Mouse (Mus musculus): ENCODE measurements around the gene Ppp1r1c. TPM values are rescaled to one million over a fixed set of nuclear protein-coding genes. Genes with fewer than 3 reads are reported as not detected.

The Ppp1r1c gene
- polyA plus RNA-seq, 1 experiment from 2014 or later: not detected

DNA sequence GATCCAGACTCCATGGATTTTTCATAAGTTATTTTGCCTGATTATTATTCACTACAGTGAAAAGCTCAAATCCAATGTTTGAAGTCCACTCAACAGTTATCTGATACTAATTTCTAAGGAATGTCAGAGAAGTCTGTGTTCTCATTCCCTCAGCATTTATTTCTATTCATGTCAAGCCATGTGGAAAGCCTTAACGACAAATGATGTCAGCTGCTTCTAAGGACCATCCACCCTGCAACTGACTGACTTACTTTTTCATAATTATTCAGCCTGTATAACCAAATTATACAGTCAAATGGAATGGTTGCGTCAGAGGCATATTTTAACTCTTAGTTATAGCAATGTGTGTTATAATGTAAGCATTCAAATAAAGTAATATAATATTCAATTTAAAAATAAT is 8.3 kb downstream of the Ppp1r1c start:
- Histone ChIP-seq H3K27ac (ENCODE audit: low read length) (no peak overlapping the region), H3K9me3 (ENCODE audit: control insufficient read depth, low read depth, low read length) (no peaks in the 10 kb centered on the region), H3K4me2 (replicated peaks; ENCODE audit: low read depth, low read length) (no peak overlapping the region), H3K27me3 (ENCODE audit: control insufficient read depth, insufficient read depth, low read length) (no peaks in the 10 kb centered on the region), H3K4me1 (ENCODE audit: control insufficient read depth, insufficient read depth, low read length) (no peaks in the 10 kb centered on the region), H3K36me3 (ENCODE audit: control insufficient read depth, insufficient read depth, low read length) (no peaks in the 10 kb centered on the region), H3K4me3 (ENCODE audit: low read depth, low read length) (no peak overlapping the region), H3K9ac (replicated peaks; ENCODE audit: low read depth, low read length) (no peak overlapping the region)
- 61% methylated on average over 2 of the region's 2 CpGs for WGBS
- ATAC-seq (ENCODE audit: insufficient number of reproducible peaks, insufficient read depth, low FRiP score, low read depth): no peak

DNA sequence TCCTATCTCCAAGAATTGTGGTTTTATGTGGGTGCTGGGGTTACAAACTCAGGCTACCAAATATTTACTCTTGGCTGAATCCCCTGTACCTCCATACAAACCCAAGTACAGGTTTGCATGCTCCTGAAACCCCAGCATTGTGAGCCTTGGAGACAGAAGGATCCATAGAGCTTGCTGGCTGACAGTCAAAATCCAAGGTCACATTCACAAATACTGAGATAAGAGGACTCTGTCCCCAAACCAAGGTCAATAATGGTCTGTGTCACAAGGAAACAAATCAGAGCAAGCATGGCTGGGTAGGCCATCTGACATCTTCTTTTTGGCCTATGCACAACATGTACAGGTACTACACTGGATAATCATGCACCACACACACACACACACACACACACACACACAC is 10.3 kb downstream of the Ppp1r1c start:
- Histone ChIP-seq H3K27me3 (ENCODE audit: control insufficient read depth, insufficient read depth, low read length) (no peaks in the 10 kb centered on the region), H3K4me2 (replicated peaks; ENCODE audit: low read depth, low read length) (no peak overlapping the region), H3K4me1 (ENCODE audit: control insufficient read depth, insufficient read depth, low read length) (no peaks in the 10 kb centered on the region), H3K9ac (replicated peaks; ENCODE audit: low read depth, low read length) (no peak overlapping the region), H3K27ac (ENCODE audit: low read length) (no peak overlapping the region), H3K9me3 (ENCODE audit: control insufficient read depth, low read depth, low read length) (no peaks in the 10 kb centered on the region), H3K36me3 (ENCODE audit: control insufficient read depth, insufficient read depth, low read length) (no peaks in the 10 kb centered on the region), H3K4me3 (ENCODE audit: low read depth, low read length) (no peak overlapping the region)
- no peak for ATAC-seq (ENCODE audit: insufficient number of reproducible peaks, insufficient read depth, low FRiP score, low read depth)

DNA sequence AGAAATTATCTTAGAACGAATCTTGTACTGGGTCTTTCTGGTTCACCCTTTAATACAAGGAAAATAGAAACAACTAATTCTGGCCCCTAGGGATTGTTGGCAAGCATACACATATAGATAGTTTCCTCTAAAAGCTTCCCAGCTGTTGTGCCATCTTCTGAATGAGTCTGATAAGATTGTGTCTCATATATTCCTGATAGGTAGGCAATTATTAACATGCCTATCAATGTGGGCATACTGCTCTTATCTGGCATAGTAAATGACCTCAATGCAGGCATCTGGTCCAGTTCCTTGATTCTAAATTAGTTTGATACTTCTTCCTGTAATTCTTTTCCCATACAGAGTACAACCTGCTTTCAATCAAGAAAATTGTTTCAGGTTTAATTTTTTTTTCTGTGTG is 14.8 kb downstream of the Ppp1r1c start:
- no peaks in the 10 kb centered on the region for H3K9me3 ChIP-seq (ENCODE audit: control insufficient read depth, low read depth, low read length)
- no peak overlapping the region for H3K27ac ChIP-seq (ENCODE audit: low read length)
- H3K9ac ChIP-seq (replicated peaks; ENCODE audit: low read depth, low read length): no peak overlapping the region
- H3K27me3 ChIP-seq (ENCODE audit: control insufficient read depth, insufficient read depth, low read length): no peaks in the 10 kb centered on the region
- H3K4me2 ChIP-seq (replicated peaks; ENCODE audit: low read depth, low read length): no peak overlapping the region
- 73% methylated on average over 1 of the region's 1 CpGs for WGBS
- ATAC-seq (ENCODE audit: insufficient number of reproducible peaks, insufficient read depth, low FRiP score, low read depth): no peak
- H3K4me1 ChIP-seq (ENCODE audit: control insufficient read depth, insufficient read depth, low read length): no peaks in the 10 kb centered on the region
- H3K4me3 ChIP-seq (ENCODE audit: low read depth, low read length): no peak overlapping the region
- no peaks in the 10 kb centered on the region for H3K36me3 ChIP-seq (ENCODE audit: control insufficient read depth, insufficient read depth, low read length)

DNA sequence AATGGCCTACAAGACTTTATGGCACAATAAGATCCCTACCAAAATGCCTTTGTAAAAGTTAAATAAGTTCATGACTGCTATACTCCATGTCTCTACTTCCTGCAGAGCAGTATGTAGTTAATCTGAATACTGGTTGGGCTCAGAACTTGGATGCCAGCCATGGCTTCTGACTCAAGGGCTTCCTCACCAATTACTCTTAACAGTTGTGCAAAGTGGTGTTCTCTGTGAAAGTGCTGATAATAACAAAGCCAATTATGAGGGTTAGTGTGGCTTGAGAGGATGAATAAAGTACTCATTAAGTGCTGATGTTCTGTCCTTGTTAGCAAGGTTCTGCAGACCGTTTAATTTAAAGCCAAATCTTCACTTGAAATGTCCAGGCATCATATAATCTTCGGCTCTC is 31.4 kb downstream of the Ppp1r1c start:
- Histone ChIP-seq H3K4me3 (ENCODE audit: low read depth, low read length) (no peak overlapping the region), H3K4me1 (ENCODE audit: control insufficient read depth, insufficient read depth, low read length) (no peaks in the 10 kb centered on the region), H3K9ac (replicated peaks; ENCODE audit: low read depth, low read length) (no peak overlapping the region), H3K27ac (ENCODE audit: low read length) (no peak overlapping the region), H3K9me3 (ENCODE audit: control insufficient read depth, low read depth, low read length) (no peaks in the 10 kb centered on the region), H3K27me3 (ENCODE audit: control insufficient read depth, insufficient read depth, low read length) (no peaks in the 10 kb centered on the region), H3K36me3 (ENCODE audit: control insufficient read depth, insufficient read depth, low read length) (no peaks in the 10 kb centered on the region), H3K4me2 (replicated peaks; ENCODE audit: low read depth, low read length) (no peak overlapping the region)
- ATAC-seq (ENCODE audit: insufficient number of reproducible peaks, insufficient read depth, low FRiP score, low read depth): no peak; the same call in 1 of the 2 replicates
- WGBS: 73% methylated on average over 2 of the region's 2 CpGs

DNA sequence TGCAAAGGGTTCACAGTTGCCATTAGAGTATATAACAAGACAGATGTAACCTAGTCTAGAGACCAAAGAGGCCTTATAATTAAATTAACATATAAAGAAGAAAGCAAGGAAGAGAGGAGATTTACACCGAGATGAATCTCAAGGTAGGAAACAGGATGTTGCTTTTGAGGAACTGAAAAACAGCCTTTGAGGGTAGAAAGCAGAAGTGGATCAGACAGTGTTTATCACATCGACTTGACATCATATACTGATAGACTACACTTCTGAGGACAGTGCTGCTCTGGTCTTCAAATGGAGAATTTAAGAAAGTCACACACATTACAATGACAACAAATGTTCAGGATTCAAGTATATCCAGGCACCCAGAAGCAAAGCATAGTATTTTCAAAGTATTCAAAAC is 34.4 kb downstream of the Ppp1r1c start:
- 84% methylated on average over 2 of the region's 2 CpGs for WGBS
- no peaks in the 10 kb centered on the region for H3K4me1 ChIP-seq (ENCODE audit: control insufficient read depth, insufficient read depth, low read length)
- H3K27me3 ChIP-seq (ENCODE audit: control insufficient read depth, insufficient read depth, low read length): no peaks in the 10 kb centered on the region
- ATAC-seq (ENCODE audit: insufficient number of reproducible peaks, insufficient read depth, low FRiP score, low read depth): no peak
- no peak overlapping the region for H3K27ac ChIP-seq (ENCODE audit: low read length)
- no peak overlapping the region for H3K9ac ChIP-seq (replicated peaks; ENCODE audit: low read depth, low read length)
- H3K36me3 ChIP-seq (ENCODE audit: control insufficient read depth, insufficient read depth, low read length): no peaks in the 10 kb centered on the region
- no peak overlapping the region for H3K4me2 ChIP-seq (replicated peaks; ENCODE audit: low read depth, low read length)
- no peak overlapping the region for H3K4me3 ChIP-seq (ENCODE audit: low read depth, low read length)
- H3K9me3 ChIP-seq (ENCODE audit: control insufficient read depth, low read depth, low read length): no peaks in the 10 kb centered on the region

DNA sequence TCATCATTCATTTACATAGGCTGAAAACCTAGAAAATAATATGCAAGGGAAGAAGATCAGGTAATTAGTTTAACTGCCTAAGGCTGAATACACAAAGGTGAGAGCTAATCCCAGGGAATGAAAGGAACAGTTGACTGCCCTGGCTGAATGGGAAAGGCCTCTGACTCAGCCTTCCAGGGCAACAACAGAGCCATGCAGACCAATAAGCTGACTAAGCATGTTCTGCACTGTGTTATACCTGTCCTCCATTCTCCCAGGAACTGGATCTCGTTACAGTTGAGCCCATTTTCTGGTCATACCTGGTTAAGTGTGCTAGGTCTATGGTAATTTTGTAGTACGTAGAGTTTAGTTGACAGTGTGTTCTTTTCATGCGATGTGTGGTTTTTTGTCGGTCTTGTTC is 36.6 kb downstream of the Ppp1r1c start:
- H3K4me2 ChIP-seq (replicated peaks; ENCODE audit: low read depth, low read length): no peak overlapping the region
- no peak overlapping the region for H3K9ac ChIP-seq (replicated peaks; ENCODE audit: low read depth, low read length)

DNA sequence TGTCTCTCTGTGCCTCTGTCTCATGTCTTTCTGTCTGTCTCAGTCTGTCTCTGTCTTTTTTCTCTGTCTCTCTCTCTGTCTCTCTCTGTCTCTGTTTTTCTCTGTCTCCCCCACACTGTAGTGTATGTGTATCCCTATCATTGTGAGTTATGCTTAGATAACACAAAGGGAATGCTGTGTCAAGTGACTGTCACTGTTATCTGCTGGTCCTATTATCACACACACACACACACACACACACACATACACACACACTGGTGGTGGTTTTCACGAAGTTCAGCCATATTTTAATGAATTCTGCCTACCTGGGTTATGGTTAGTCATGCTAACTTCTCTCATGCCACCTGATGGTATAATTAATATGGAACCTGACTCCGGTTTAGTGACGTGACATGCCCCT is 44.1 kb downstream of the Ppp1r1c start:
- Histone ChIP-seq H3K4me2 (replicated peaks; ENCODE audit: low read depth, low read length) (no peak overlapping the region), H3K27me3 (ENCODE audit: control insufficient read depth, insufficient read depth, low read length) (no peaks in the 10 kb centered on the region), H3K9me3 (ENCODE audit: control insufficient read depth, low read depth, low read length) (no peaks in the 10 kb centered on the region), H3K27ac (ENCODE audit: low read length) (no peak overlapping the region), H3K36me3 (ENCODE audit: control insufficient read depth, insufficient read depth, low read length) (no peaks in the 10 kb centered on the region), H3K4me1 (ENCODE audit: control insufficient read depth, insufficient read depth, low read length) (no peaks in the 10 kb centered on the region), H3K4me3 (ENCODE audit: low read depth, low read length) (no peak overlapping the region), H3K9ac (replicated peaks; ENCODE audit: low read depth, low read length) (no peak overlapping the region)
- no peak for ATAC-seq (ENCODE audit: insufficient number of reproducible peaks, insufficient read depth, low FRiP score, low read depth)
- WGBS: 70% methylated on average over 3 of the region's 3 CpGs

More for the DNA sequence above, 36.6 kb downstream of the Ppp1r1c start:
- Histone ChIP-seq H3K36me3 (ENCODE audit: control insufficient read depth, insufficient read depth, low read length) (no peaks in the 10 kb centered on the region), H3K4me1 (ENCODE audit: control insufficient read depth, insufficient read depth, low read length) (no peaks in the 10 kb centered on the region), H3K4me3 (ENCODE audit: low read depth, low read length) (no peak overlapping the region), H3K27me3 (ENCODE audit: control insufficient read depth, insufficient read depth, low read length) (no peaks in the 10 kb centered on the region), H3K9me3 (ENCODE audit: control insufficient read depth, low read depth, low read length) (no peaks in the 10 kb centered on the region), H3K27ac (ENCODE audit: low read length) (no peak overlapping the region)
- ATAC-seq (ENCODE audit: insufficient number of reproducible peaks, insufficient read depth, low FRiP score, low read depth): no peak
- WGBS: 95% methylated on average over 4 of the region's 4 CpGs

DNA sequence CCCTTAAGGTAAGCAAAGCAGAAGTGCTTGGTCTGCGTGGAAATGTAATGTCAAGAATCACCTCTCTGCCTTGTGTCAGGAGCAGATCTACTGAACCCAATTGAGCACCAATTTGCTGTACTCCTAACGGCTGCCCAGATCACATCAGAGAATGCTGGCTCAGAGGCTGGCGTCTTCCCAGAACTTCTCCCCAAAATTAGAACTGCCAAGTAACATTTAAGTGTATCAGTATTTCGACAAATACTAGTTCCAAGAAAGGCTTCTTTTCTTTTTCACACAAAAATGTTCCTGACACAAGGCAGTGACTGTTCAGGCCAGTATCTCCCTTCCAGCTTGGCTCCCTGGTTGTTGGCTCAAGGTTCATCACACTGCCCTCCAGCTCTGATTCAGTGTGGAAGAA is 52.4 kb downstream of the Ppp1r1c start:
- Histone ChIP-seq H3K27me3 (ENCODE audit: control insufficient read depth, insufficient read depth, low read length) (no peaks in the 10 kb centered on the region), H3K9ac (replicated peaks; ENCODE audit: low read depth, low read length) (no peak overlapping the region), H3K27ac (ENCODE audit: low read length) (no peak overlapping the region), H3K4me1 (ENCODE audit: control insufficient read depth, insufficient read depth, low read length) (no peaks in the 10 kb centered on the region), H3K36me3 (ENCODE audit: control insufficient read depth, insufficient read depth, low read length) (no peaks in the 10 kb centered on the region), H3K4me2 (replicated peaks; ENCODE audit: low read depth, low read length) (no peak overlapping the region), H3K9me3 (ENCODE audit: control insufficient read depth, low read depth, low read length) (no peaks in the 10 kb centered on the region), H3K4me3 (ENCODE audit: low read depth, low read length) (no peak overlapping the region)
- 68% methylated on average over 4 of the region's 4 CpGs for WGBS
- no peak for ATAC-seq (ENCODE audit: insufficient number of reproducible peaks, insufficient read depth, low FRiP score, low read depth)

DNA sequence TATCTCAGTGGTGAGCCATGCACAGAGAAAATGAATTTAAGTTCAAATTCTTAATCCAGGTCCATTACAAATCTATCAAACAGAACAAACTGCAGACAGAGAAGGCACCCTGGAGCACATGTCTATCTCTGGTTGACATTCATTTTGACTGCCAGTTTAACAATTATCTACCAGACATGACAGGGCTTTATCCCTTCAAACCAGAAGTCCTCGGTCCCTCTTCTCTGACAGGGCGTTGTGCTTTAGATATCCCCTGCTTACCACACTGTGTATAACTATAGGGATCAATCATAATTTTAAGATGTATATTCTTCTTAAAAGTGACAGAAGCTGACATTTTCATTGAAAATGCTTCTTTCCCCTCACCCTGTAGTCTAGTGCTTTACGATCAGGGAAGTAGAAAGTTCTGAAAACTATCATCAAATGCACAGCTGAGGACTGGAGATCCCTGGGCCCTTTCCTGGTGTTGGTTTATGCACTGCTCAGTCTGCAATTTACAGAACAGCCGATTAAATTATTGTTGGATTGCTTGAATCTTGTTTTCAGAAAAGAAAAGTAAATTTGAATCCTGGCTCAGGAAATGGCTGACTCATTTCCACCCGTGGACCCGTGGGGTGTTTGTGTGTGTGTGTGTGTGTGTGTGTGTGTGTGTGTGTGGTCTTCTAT is 55.3 kb downstream of the Ppp1r1c start:
- no peak overlapping the region for H3K9ac ChIP-seq (replicated peaks; ENCODE audit: low read depth, low read length)
- H3K4me1 ChIP-seq (ENCODE audit: control insufficient read depth, insufficient read depth, low read length): no peaks in the 10 kb centered on the region
- H3K9me3 ChIP-seq (ENCODE audit: control insufficient read depth, low read depth, low read length): no peaks in the 10 kb centered on the region
- no peak overlapping the region for H3K4me3 ChIP-seq (ENCODE audit: low read depth, low read length)
- WGBS: 66% methylated on average over 6 of the region's 6 CpGs
- H3K27ac ChIP-seq (ENCODE audit: low read length): no peak overlapping the region
- H3K36me3 ChIP-seq (ENCODE audit: control insufficient read depth, insufficient read depth, low read length): no peaks in the 10 kb centered on the region
- no peaks in the 10 kb centered on the region for H3K27me3 ChIP-seq (ENCODE audit: control insufficient read depth, insufficient read depth, low read length)
- no peak for ATAC-seq (ENCODE audit: insufficient number of reproducible peaks, insufficient read depth, low FRiP score, low read depth)
- H3K4me2 ChIP-seq (replicated peaks; ENCODE audit: low read depth, low read length): no peak overlapping the region

Data from stomach, embryonic 14.5 days (tissue).